Mouse (Mus musculus) thymus, adult 18-20 months (tissue): Measurements from ENCODE around the gene Elob.

Experiments used
- DNase-seq, 2 experiments: peaks; one replicate each; pipeline ENCODE4 v3.0.0; 2022; ENCODE audit warnings: mixed read lengths in 2 of 2

Elob gene

DNA sequence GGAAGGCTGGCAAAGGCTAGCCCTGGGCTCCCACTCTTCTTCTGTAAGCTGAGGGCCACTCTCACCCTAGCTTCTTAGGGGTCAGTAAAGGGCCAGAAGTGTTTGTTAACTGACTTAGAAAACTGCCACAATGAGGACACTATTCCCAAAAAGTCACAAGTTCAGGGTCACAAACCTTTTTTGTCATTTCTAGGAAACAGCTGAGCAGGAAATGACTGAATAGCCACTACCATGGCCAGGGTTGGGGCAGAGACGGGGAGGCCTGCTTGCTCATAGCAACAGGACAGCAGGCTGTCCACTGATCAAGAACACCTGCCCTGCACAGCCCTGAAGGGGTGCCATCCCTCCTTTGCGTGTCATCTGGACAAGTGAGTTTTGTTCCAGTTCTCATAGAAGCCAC is 51.8 kb downstream of the Elob start:
- no peak for DNase-seq

DNA sequence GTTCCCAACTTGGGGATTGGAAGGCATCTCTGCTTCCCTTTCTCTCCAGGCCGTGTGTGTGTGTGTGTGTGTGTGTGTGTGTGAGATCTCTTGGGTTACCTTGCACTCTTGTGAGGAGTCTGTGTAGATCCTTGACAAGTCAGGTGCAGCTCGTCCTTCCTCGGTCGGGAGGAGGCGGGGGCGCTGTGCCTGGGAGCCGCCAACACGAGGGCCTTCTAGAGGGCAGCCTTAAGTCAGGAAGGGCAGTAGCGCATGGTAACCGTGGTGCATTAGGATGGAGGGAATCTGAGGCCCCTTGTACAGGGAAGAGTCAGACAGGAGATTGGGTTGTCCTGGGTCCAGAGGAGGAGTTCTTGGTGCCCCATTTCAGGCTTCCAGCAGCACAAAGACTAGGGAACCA is 52.7 kb downstream of the Elob start:
- DNase-seq: no peak
